Mouse (Mus musculus) G1E (cell line): ENCODE measurements around the gene Olfr713. TPM values are rescaled to one million over a fixed set of nuclear protein-coding genes. Genes with fewer than 3 reads are reported as not detected.
A peak's percentile ranks its signal among the peaks of the same experiment; 100 is the strongest.

Experiments
- ATAC-seq: 2 replicates; pipeline ENCODE4 v1.8.0; 2016; ENCODE audit warnings: mild to moderate bottlenecking; ENCODE audit not compliant: insufficient number of reproducible peaks, poor library complexity, low FRiP score, severe bottlenecking; ENCODE audit errors: extremely low read depth
- DNase-seq: peaks from one replicate; pipeline ENCODE4 v3.0.0; 2012; ENCODE audit warnings: low spot score
- H3K27me3 ChIP-seq: 2 replicates; pipeline ENCODE4 v1.6.1; 2012; ENCODE audit warnings: mild to moderate bottlenecking, low read length, inconsistent platforms; ENCODE audit not compliant: insufficient read depth
- H3K36me3 ChIP-seq: replicated peaks from 2 replicates; pipeline ENCODE3; 2012; ENCODE audit warnings: mild to moderate bottlenecking, inconsistent platforms
- H3K4me1 ChIP-seq: 2 replicates; pipeline ENCODE4 v1.6.1; 2012; ENCODE audit warnings: low read depth, low read length, inconsistent platforms, mixed read lengths; ENCODE audit not compliant: insufficient read depth
- H3K4me3 ChIP-seq: 2 replicates; pipeline ENCODE4 v1.5.1; 2012; ENCODE audit warnings: low read depth, mild to moderate bottlenecking, inconsistent platforms, low read length, moderate library complexity, mixed read lengths
- H3K9me3 ChIP-seq: replicated peaks from 2 replicates; pipeline ENCODE4 v1.6.1; 2012; ENCODE audit warnings: inconsistent platforms
- CTCF ChIP-seq: IDR thresholded peaks from 2 replicates; pipeline ENCODE4 v1.5.1; 2012; ENCODE audit warnings: low read depth, low read length, inconsistent platforms, mixed read lengths
- GATA1 ChIP-seq: IDR thresholded peaks from 2 replicates; pipeline ENCODE4 v1.6.1; 2012; ENCODE audit warnings: borderline replicate concordance, low read length, inconsistent platforms, mixed read lengths
- GATA2 ChIP-seq: IDR thresholded peaks from 2 replicates; pipeline ENCODE4 v1.6.1; 2012; ENCODE audit warnings: low read depth, low read length, inconsistent platforms, borderline replicate concordance
- POLR2AphosphoS5 ChIP-seq: IDR thresholded peaks from 2 replicates; pipeline ENCODE4 v1.6.1; 2012; ENCODE audit warnings: low read depth, low read length, inconsistent platforms; ENCODE audit not compliant: insufficient replicate concordance
- TAL1 ChIP-seq: conservative IDR thresholded peaks from 2 replicates; pipeline ENCODE4 v1.6.1; 2012; ENCODE audit warnings: low read depth, low read length, inconsistent platforms, mixed read lengths
- polyA plus RNA-seq: library from polyadenylated mRNA; stranded (reverse); fragments of >175 nt; gene quantifications from 2 replicates; pipeline ENCODE4 v1.2.3, GENCODE M21; 2012
- total RNA-seq, 2 experiments: library from RNA; stranded (forward) in 1 of 2; stranded (reverse) in 1 of 2; fragments of 200-1000 nt in 1 of 2; fragments of >200 nt in 1 of 2; fragmentation: Nextera tagmentation in 1 of 2; gene quantifications; 2 replicates each; pipeline ENCODE4 v1.2.3; 2014 to 2017

The Olfr713 gene
- not detected in 2 replicates for total RNA-seq (2014; fragmentation: Nextera tagmentation)
- total RNA-seq (2017) = 0.05 and 0.12 TPM in 2 replicates
- polyA plus RNA-seq = not detected in 2 replicates

DNA sequence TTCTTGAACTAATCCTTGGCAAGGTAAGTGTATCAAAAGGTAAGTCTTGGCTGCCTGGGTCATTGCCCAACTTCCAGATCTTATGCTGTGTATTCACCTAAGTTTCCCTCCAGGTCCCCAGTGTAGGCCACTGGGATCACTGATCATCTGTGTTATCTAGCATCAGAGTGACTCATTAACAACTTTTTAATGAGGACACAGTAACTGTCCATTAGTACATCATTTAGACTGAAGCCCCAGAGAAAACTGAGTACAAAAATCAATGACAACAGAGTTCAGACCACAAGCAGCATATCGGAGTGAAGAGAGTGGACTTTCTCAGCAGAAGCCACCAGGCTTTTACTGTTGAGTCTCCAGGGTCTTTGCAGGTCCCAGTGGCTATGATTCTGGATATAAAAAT, at the start of gene Olfr713:
Olfr713 (plus strand) TSS at position 301 of the 400 bp plus-strand sequence.
- H3K4me3 ChIP-seq = no peak within 1 kb of the TSS
- peaks cover 3% of the 10 kb centered on the region for H3K4me1 ChIP-seq
- no peak for DNase-seq
- no peaks in the 10 kb centered on the region for H3K27me3 ChIP-seq
- ATAC-seq = peak; percentile 35; the same call in 1 of the 2 replicates
- no peak for TF ChIP-seq CTCF
- TF ChIP-seq TAL1 = no peak
- no peak for TF ChIP-seq GATA2
- TF ChIP-seq GATA1 = no peak
- TF ChIP-seq POLR2AphosphoS5 = no peak
- no peaks in the 10 kb centered on the region for H3K36me3 ChIP-seq
- no peaks in the 10 kb centered on the region for H3K9me3 ChIP-seq

DNA sequence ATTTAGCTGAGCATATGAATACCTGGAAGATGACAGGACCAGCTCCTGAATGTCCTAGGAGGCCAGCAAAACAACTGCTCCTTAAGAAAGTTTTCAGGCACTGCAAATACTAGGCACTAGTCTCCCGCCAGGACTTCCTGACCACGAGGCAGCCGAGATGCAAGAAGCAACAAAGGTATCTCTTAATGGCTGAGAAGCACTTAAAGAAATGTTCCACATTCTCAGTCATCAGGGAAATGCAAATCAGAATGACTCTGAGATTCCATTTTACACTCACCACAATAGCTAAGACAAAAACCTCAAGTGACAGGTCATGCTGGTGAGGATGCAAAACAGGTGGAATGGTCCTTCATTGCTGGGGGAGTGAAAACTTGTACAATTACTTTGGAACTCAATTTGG, 45.7 kb upstream of the Olfr713 start:
- H3K9me3 ChIP-seq = no peaks in the 10 kb centered on the region
- peaks cover 2% of the 10 kb centered on the region; the same call in 1 of the 2 replicates for H3K27me3 ChIP-seq
- ATAC-seq (no peak), DNase-seq (no peak)
- TF ChIP-seq TAL1 (no peak), GATA1 (no peak), GATA2 (no peak), CTCF (no peak)
- H3K4me3 ChIP-seq = peak overlapping the region; percentile 34; the same call in 1 of the 2 replicates
- no peaks in the 10 kb centered on the region for H3K4me1 ChIP-seq
- no peaks in the 10 kb centered on the region for H3K36me3 ChIP-seq

DNA sequence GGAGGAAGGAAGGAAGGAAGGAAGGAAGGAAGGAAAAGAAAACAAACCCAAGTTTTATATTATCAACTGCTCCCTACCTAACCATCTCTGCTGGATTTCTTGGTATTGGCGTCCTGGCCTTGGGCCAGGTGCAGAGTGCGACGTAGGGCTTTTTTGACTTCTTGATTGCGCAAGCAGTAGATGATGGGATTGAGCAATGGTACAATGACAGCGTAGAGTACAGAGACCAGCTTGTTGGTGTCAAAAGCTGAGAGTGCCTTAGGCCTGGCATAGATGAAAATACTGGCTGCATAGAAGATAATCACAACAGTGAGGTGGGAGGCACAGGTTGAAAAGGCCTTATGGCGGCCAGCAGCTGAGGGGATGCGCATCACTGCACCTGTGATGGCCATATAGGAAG, 30.2 kb upstream of the Olfr713 start:
- H3K36me3 ChIP-seq = no peaks in the 10 kb centered on the region
- H3K9me3 ChIP-seq = no peaks in the 10 kb centered on the region
- no peak for DNase-seq
- peaks cover 16% of the 10 kb centered on the region for H3K4me1 ChIP-seq
- ATAC-seq = no peak
- H3K4me3 ChIP-seq = no peak overlapping the region
- TF ChIP-seq TAL1 (no peak), POLR2AphosphoS5 (no peak), CTCF (no peak), GATA1 (no peak), GATA2 (no peak)
- H3K27me3 ChIP-seq = no peaks in the 10 kb centered on the region; the same call in 1 of the 2 replicates

DNA sequence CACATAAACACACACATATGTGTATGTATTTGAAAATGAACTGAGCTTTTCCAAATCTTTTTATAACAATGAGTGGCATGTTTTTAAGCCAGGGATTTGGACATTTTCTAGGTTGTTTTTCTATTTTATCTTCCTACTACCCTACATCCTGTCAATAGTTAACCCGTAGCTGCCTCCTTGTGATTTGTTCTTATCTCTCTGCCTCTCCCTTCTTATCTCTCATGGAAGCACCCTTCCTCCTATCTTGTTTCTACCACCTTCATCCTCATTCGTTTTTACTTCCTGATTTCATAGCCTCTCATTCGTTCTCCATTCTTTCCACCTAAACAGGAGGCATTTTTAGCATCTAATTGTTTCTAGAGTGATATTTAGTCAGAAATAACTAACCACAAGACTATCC, 26.8 kb upstream of the Olfr713 start:
- TF ChIP-seq POLR2AphosphoS5 = no peak
- TF ChIP-seq TAL1 = peak; percentile 90
- ATAC-seq = peak; percentile 99

DNA sequence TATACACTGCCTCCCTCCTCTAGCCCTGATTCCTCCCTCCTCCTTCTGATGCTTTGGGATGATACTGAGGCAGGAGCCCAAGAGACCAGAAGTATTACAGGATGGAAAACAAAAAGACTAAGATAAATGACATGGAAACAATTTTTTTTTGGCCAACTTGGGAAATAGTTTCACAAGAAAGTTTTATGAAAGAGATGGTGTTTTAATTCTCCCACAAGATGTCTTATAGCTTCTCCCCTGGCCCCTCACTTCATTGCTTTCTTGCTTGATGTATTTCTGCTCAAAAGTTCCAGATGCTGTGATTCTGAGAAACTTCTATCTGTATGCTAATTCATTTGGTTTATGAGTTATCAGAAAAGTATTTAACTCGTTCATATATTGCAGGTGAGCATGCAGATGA, 25.0 kb upstream of the Olfr713 start, which contains the start of gene Olfr2:
Olfr2 (minus strand) TSS at position 101 of the 400 bp plus-strand sequence.
- H3K9me3 ChIP-seq = no peaks in the 10 kb centered on the region
- H3K4me1 ChIP-seq = peaks cover 20% of the 10 kb centered on the region
- no peaks in the 10 kb centered on the region for H3K27me3 ChIP-seq
- DNase-seq (no peak), ATAC-seq (no peak)
- no peak within 1 kb of the TSS for H3K4me3 ChIP-seq
- TF ChIP-seq CTCF = no peak
- no peak for TF ChIP-seq TAL1
- no peak for TF ChIP-seq GATA2
- no peak for TF ChIP-seq GATA1
- no peak for TF ChIP-seq POLR2AphosphoS5
- no peaks in the 10 kb centered on the region for H3K36me3 ChIP-seq

More for the DNA sequence above, 26.8 kb upstream of the Olfr713 start:
- Histone ChIP-seq H3K4me1 (peaks cover 20% of the 10 kb centered on the region), H3K4me3 (no peak overlapping the region), H3K36me3 (no peaks in the 10 kb centered on the region), H3K27me3 (no peaks in the 10 kb centered on the region), H3K9me3 (no peaks in the 10 kb centered on the region)
- DNase-seq = peak; percentile 7

DNA sequence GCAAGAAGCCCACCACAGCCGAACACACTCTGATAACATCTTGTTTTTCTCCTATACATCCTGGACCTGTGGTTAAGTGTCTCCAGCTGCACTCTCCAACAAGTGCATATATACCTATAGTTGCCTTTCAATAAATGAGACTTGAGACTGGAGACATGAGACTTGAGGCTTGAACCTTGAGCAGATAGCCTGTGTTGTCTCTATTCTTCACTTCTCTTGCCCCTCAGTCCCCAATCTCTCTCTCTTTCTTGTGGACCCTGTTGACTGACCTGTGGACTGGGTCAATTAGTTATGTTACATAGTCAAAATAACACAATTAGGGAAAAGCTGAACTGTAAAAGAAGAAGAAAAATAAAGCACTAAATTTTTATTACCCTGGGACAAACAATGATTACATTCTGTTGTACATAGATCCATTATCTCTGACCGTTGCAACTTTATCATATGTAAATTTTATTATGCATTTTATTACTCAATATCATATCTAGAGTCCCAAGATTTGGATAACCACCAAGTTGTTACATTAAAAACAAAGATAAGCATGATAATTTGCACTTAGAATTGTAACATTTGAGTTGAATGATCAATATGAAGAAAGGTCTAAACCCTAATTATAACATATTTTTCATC, 9.1 kb downstream of the Olfr713 start:
- Histone ChIP-seq H3K9me3 (no peaks in the 10 kb centered on the region), H3K27me3 (no peaks in the 10 kb centered on the region), H3K4me1 (peaks cover 5% of the 10 kb centered on the region), H3K4me3 (no peak overlapping the region), H3K36me3 (no peaks in the 10 kb centered on the region)
- DNase-seq = no peak
- TF ChIP-seq CTCF = no peak
- no peak for TF ChIP-seq GATA2
- no peak for TF ChIP-seq POLR2AphosphoS5
- ATAC-seq = no peak

DNA sequence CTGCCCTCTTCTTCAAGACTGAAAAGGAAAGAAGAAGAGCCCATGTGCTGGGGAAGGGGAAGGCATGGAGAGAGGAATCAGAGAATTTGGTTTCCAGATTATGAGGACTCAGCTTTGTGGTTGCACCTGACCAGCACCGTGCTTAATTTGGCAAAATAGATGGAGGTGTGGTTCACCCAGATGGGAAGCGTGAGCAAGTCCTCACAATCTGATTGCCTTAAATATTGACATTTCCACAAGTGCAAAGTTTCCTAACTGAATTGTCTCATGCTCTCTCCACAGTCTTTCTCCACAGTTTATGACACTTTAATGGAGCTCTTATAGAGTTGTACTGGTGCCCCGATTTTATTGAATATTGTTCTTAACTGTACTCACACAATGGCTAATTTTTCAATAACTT, 12.2 kb downstream of the Olfr713 start:
- no peak overlapping the region for H3K4me3 ChIP-seq
- 0 out of 2 replicates have a peak, but pooled peaks cover 2% of the 10 kb centered on the region for H3K27me3 ChIP-seq
- DNase-seq (no peak), ATAC-seq (no peak)
- no peaks in the 10 kb centered on the region for H3K36me3 ChIP-seq
- no peaks in the 10 kb centered on the region for H3K9me3 ChIP-seq
- no peak for TF ChIP-seq CTCF
- TF ChIP-seq TAL1 = no peak
- TF ChIP-seq GATA2 = no peak
- TF ChIP-seq GATA1 = no peak
- TF ChIP-seq POLR2AphosphoS5 = no peak
- peaks cover 5% of the 10 kb centered on the region for H3K4me1 ChIP-seq
